Mouse (Mus musculus): Measurements from ENCODE around the gene Il10. TPM values are rescaled to one million over a fixed set of nuclear protein-coding genes. Genes with fewer than 3 reads are reported as not detected.

The Il10 gene
- total and polyA plus RNA-seq, 2 experiments from 2014 or later = not detected

DNA sequence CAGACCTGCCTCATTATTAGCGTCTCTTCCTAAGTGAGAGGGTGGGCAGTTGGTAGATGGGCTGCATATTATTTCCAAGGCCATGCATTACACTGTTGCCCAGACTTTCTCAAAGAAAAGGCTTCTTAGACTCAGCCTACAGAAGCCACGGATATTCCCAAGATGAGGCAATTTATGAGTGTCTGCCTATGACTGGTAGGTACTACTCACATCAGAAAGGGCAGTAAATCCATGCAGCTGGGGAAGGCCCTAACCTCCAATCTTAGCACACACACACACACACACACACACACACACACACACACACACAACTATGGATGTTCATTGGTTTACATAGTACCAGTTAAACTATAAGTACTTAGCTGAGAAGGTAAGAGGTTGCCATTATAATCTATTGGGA is 17.1 kb upstream of the Il10 start:
- 78% methylated on average over 2 of the region's 2 CpGs for WGBS
- TF ChIP-seq CTCF (IDR thresholded peaks at IDR 0.05; ENCODE audit: low read depth) = no peak

GRCm38 (mm10) chr1:131003037-131003922 is 16.4 kb upstream of the Il10 start:
- H3K4me2 ChIP-seq (ENCODE audit: low read depth) = no peak overlapping the region
- no peak for TF ChIP-seq CTCF (IDR thresholded peaks at IDR 0.05; ENCODE audit: low read depth)
- H3K27ac ChIP-seq (ENCODE audit: low read depth, low read length) = no peak overlapping the region
- H3K4me3 ChIP-seq (ENCODE audit: low read depth, low read length) = no peak overlapping the region
- no peaks in the 10 kb centered on the region for H3K36me3 ChIP-seq (ENCODE audit: insufficient read depth)
- WGBS = 70% methylated on average over 17 of the region's 17 CpGs
- H3K9me3 ChIP-seq (ENCODE audit: low read length) = no peaks in the 10 kb centered on the region; the same call in 1 of the 2 replicates
- ATAC-seq (no peak), DNase-seq (no peak)
- H3K4me1 ChIP-seq (ENCODE audit: insufficient read depth) = no peaks in the 10 kb centered on the region
- no peak overlapping the region for H3K9ac ChIP-seq
- no peaks in the 10 kb centered on the region for H3K27me3 ChIP-seq (ENCODE audit: insufficient read depth, low read length)

More for the DNA sequence above, 17.1 kb upstream of the Il10 start:
- Histone ChIP-seq H3K4me2 (ENCODE audit: low read depth) (no peak overlapping the region), H3K9ac (no peak overlapping the region), H3K36me3 (ENCODE audit: insufficient read depth) (no peaks in the 10 kb centered on the region), H3K9me3 (ENCODE audit: low read length) (no peaks in the 10 kb centered on the region; the same call in 1 of the 2 replicates), H3K27ac (ENCODE audit: low read depth, low read length) (no peak overlapping the region), H3K27me3 (ENCODE audit: insufficient read depth, low read length) (no peaks in the 10 kb centered on the region), H3K4me1 (ENCODE audit: insufficient read depth) (no peaks in the 10 kb centered on the region), H3K4me3 (ENCODE audit: low read depth, low read length) (no peak overlapping the region)
- DNase-seq (no peak), ATAC-seq (no peak)

GRCm38 (mm10) chr1:131006069-131006468 is 13.6 kb upstream of the Il10 start:
- Histone ChIP-seq H3K4me1 (ENCODE audit: insufficient read depth) (no peaks in the 10 kb centered on the region), H3K9ac (no peak overlapping the region), H3K4me2 (ENCODE audit: low read depth) (no peak overlapping the region), H3K4me3 (ENCODE audit: low read depth, low read length) (no peak overlapping the region), H3K27ac (ENCODE audit: low read depth, low read length) (no peak overlapping the region), H3K36me3 (ENCODE audit: insufficient read depth) (no peaks in the 10 kb centered on the region), H3K9me3 (ENCODE audit: low read length) (no peaks in the 10 kb centered on the region; the same call in 1 of the 2 replicates), H3K27me3 (ENCODE audit: insufficient read depth, low read length) (no peaks in the 10 kb centered on the region)
- WGBS = 58% methylated on average over 1 of the region's 1 CpGs
- ATAC-seq (no peak), DNase-seq (no peak)
- TF ChIP-seq CTCF (IDR thresholded peaks at IDR 0.05; ENCODE audit: low read depth) = no peak

DNA sequence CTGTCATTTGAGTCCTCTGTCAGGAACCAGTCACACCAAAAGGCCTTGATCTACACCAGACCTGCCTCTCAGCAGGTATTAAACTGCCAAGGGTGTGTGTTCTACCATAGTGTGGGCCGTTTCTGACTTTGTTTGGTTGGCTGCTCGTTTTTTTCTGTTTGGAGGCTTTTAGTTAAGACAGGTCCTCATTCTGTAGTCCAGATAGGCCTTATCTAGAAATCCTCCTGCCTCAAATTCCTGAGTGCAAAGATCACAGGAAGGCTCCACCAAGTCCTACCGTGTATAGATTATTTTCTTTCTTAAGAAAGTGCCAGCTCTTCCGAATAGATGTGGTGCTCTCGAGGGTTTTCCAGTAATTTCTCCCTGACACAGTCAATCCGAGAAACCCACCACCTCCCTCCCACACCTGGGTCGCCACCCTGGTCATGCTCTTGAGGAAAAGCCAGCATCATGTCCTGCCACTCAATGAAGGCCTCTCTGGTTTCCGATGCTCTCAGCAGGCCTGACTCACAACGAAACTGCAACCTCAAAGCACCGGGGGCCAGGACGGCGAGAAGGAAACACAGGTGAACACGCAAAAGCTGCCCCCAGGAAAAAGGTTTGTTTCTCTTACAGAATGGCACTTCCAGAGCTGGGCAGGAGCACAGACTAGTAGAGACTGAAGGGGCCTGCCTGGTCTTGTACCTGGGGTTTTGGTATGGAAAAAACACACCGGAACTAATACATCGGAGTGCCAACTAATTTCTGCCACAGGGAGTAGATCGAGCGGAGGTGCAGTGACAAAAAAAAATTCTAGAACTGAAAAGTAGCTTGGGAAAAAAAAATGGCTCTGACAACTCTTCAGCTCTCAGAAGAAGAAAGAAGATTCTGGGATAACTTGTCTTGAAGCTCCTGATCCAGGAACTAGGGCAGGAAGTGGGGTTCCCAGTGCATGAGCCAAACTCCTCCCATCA is 9.2 kb upstream of the Il10 start:
- ATAC-seq = no peak
- no peak for TF ChIP-seq CTCF (IDR thresholded peaks at IDR 0.05; ENCODE audit: low read depth)
- H3K36me3 ChIP-seq (ENCODE audit: insufficient read depth) = no peaks in the 10 kb centered on the region
- H3K4me2 ChIP-seq (ENCODE audit: low read depth) = no peak overlapping the region
- no peak overlapping the region for H3K27ac ChIP-seq (ENCODE audit: low read depth, low read length)
- no peak overlapping the region for H3K4me3 ChIP-seq (ENCODE audit: low read depth, low read length)
- H3K27me3 ChIP-seq (ENCODE audit: insufficient read depth, low read length) = no peaks in the 10 kb centered on the region
- no peak for DNase-seq
- no peak overlapping the region for H3K9ac ChIP-seq
- H3K9me3 ChIP-seq (ENCODE audit: low read length) = no peaks in the 10 kb centered on the region; the same call in 1 of the 2 replicates
- 89% methylated on average over 17 of the region's 17 CpGs for WGBS
- no peaks in the 10 kb centered on the region for H3K4me1 ChIP-seq (ENCODE audit: insufficient read depth)

DNA sequence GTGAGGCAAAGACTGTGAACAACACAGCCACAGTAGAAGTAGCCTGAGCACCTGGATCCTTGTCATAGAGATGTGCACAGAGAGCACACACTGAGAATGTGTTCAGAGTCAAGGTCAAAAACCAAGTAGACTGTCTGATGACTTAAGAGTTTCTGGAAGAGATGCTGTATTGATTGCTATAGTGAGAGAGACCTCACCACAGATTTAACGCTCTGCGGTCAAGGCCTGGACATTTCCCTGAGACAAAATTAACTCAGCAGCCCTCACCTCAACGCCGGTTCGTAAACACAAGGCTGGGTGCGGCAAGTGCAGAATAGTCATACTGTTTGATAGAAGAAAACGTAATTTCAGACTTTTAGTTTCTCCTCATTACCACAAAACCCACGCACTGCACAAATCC is 7.2 kb upstream of the Il10 start:
- Histone ChIP-seq H3K27me3 (ENCODE audit: insufficient read depth, low read length) (no peaks in the 10 kb centered on the region), H3K4me3 (ENCODE audit: low read depth, low read length) (no peak overlapping the region), H3K9me3 (ENCODE audit: low read length) (no peaks in the 10 kb centered on the region), H3K9ac (no peak overlapping the region), H3K27ac (ENCODE audit: low read depth, low read length) (no peak overlapping the region), H3K4me2 (ENCODE audit: low read depth) (no peak overlapping the region), H3K4me1 (ENCODE audit: insufficient read depth) (no peaks in the 10 kb centered on the region), H3K36me3 (ENCODE audit: insufficient read depth) (no peaks in the 10 kb centered on the region)
- no peak for ATAC-seq
- no peak for TF ChIP-seq CTCF (IDR thresholded peaks at IDR 0.05; ENCODE audit: low read depth)
- DNase-seq = no peak
- WGBS = 61% methylated on average over 8 of the region's 8 CpGs

DNA sequence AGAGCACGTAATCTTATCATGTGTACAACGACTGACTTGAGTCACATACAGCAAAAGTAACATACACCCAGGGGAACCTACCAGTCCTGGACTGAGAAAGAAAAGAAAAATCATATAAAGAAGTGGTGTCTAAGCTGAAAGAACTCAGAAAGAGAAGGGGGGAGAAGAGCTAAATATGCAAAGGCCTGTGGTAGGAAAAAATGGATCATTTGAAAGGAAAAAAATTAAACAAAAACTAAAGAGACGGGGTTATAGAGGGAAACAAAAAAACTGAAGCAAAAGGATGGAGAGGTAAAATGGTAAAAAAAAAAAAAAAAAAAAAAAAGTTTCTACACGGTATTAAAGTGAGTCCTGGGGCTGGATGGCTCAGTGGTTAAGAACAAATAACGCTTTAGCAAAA is 5.7 kb upstream of the Il10 start:
- Histone ChIP-seq H3K27ac (ENCODE audit: low read depth, low read length) (no peak overlapping the region), H3K4me3 (ENCODE audit: low read depth, low read length) (no peak overlapping the region), H3K4me2 (ENCODE audit: low read depth) (no peak overlapping the region), H3K9ac (no peak overlapping the region), H3K27me3 (ENCODE audit: insufficient read depth, low read length) (no peaks in the 10 kb centered on the region), H3K36me3 (ENCODE audit: insufficient read depth) (no peaks in the 10 kb centered on the region), H3K9me3 (ENCODE audit: low read length) (no peaks in the 10 kb centered on the region), H3K4me1 (ENCODE audit: insufficient read depth) (no peaks in the 10 kb centered on the region)
- WGBS = 93% methylated on average over 5 of the region's 5 CpGs
- ATAC-seq (no peak), DNase-seq (no peak)
- TF ChIP-seq CTCF (IDR thresholded peaks at IDR 0.05; ENCODE audit: low read depth) = no peak

All from forebrain, postnatal 0 days (tissue).